Mouse (Mus musculus) effector memory CD4-positive, alpha-beta T cell, adult 5 months (primary cell): ENCODE measurements around the gene Gm3248. TPM values are rescaled to one million over a fixed set of nuclear protein-coding genes. Genes with fewer than 3 reads are reported as not detected.

Experiments used
- polyA plus RNA-seq: library from polyadenylated mRNA; unstranded; fragments of 100-300 nt; shearing (Covaris generic); gene quantifications from one replicate; pipeline ENCODE4 v1.2.1, GENCODE M21; 2017

The Gm3248 gene
- not detected for polyA plus RNA-seq

DNA sequence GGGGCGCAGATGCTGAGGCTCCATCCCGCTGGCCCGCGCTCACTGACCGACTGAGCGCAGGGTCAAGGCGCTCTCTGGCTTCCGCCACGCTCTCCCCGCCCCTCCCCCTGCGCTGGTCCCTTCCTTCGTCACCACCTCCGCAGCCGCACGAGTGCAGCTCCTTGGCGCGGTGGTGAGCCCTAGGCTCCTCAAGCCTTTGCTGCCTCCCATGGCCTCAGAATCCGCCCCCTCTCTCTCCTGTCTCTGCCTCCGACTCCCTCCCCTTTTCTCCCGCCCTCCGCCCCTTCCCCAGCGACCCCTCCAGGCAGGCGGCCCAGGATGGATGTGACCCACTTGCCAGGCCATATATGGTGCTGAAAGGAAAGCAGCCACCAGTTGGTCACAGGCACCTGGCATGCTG, at the start of gene Gm3248:
TSS of gene Gm3248 (minus strand) at position 111 of the 400 bp plus-strand sequence.

DNA sequence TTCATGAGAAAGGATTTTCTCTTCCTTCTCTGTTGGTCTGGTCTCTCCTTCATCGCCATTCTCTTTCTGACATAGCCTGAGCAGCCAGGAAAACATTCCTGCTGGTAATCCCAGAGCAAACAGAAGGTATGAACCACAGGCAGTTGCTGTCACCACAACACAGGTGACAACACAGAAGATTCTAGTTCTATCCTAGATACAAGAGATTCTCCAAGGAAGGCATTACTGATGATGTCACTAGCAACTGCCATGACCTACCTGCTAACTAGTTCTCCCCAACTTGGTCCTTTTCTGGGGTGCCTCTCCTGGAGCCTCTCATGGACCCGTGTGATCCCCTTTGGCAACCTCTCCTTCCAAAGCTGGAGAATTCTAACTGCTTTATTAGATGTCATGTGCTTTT, 17.5 kb upstream of the Gm3248 start, which contains the start of gene Gm3453:
TSS of gene Gm3453 (minus strand) at position 101 of the 400 bp plus-strand sequence.

Other genes with a start within 250 kb of the Gm3248 start
- not detected for gene Gm3373, start 220.2 kb downstream of the Gm3248 start, polyA plus RNA-seq
- not detected for gene Gm3383, start 153.8 kb downstream of the Gm3248 start, polyA plus RNA-seq
- not detected for gene Gm3424, start 131.4 kb downstream of the Gm3248 start, polyA plus RNA-seq
- gene Gm8237, start 81.4 kb downstream of the Gm3248 start, polyA plus RNA-seq = not detected
- gene Gm3453, start 17.4 kb upstream of the Gm3248 start, polyA plus RNA-seq = not detected
- not detected for gene Gm6337, start 96.5 kb upstream of the Gm3248 start, polyA plus RNA-seq
- not detected for gene Gm8206, start 132.2 kb upstream of the Gm3248 start, polyA plus RNA-seq
- gene Gm3468, start 146.9 kb upstream of the Gm3248 start, polyA plus RNA-seq = 0.85 TPM
- gene Gm3476, start 164.1 kb upstream of the Gm3248 start, polyA plus RNA-seq = not detected